Mouse (Mus musculus): ENCODE measurements around the gene Olfr1434. TPM values are rescaled to one million over a fixed set of nuclear protein-coding genes. Genes with fewer than 3 reads are reported as not detected.
"Not testable (repeated sequence)": the region's sequence is repeated elsewhere in the genome, so short reads cannot be mapped to it uniquely, and the experiment has no call there.

Olfr1434 gene
- not detected in 2 replicates for total RNA-seq (2014; rRNA removed)
- not detected in 2 replicates for polyA plus RNA-seq (2015; fragmentation: Nextera tagmentation; extraction: Ambion mirVana)

- H3K36me3 ChIP-seq (ENCODE audit: insufficient read depth, low read length), result no peaks in the 10 kb centered on the region
- WGBS, result 70% methylated on average over 2 of the region's 2 CpGs
- H3K9me3 ChIP-seq (ENCODE audit: low read length), result no peaks in the 10 kb centered on the region
- no peak within 1 kb of the TSS for H3K27ac ChIP-seq
- no peaks in the 10 kb centered on the region for H3K4me1 ChIP-seq (ENCODE audit: insufficient read depth, low read length)
- DNase-seq (ENCODE audit: low spot score) (no peak), ATAC-seq (no peak)
- H3K4me3 ChIP-seq (ENCODE audit: low read length), result no peak within 1 kb of the TSS
- no peak within 1 kb of the TSS for H3K4me2 ChIP-seq (ENCODE audit: low read depth, low read length)
- H3K27me3 ChIP-seq (ENCODE audit: insufficient read depth, low read length), result no peaks in the 10 kb centered on the region
- TF ChIP-seq CTCF (IDR thresholded peaks at IDR 0.05; ENCODE audit: low read depth), result no peak
- no peak within 1 kb of the TSS for H3K9ac ChIP-seq (replicated peaks; ENCODE audit: low read length)
Measured at GRCm38 (mm10) chr19:12279554-12279953, at the start of gene Olfr1434. Gene Olfr1434 (plus strand): TSS chr19:12279854.

- H3K4me2 ChIP-seq (ENCODE audit: low read depth, low read length); H3K27me3 ChIP-seq (ENCODE audit: insufficient read depth, low read length); ATAC-seq; H3K36me3 ChIP-seq (ENCODE audit: insufficient read depth, low read length); H3K4me1 ChIP-seq (ENCODE audit: insufficient read depth, low read length); H3K27ac ChIP-seq; DNase-seq (ENCODE audit: low spot score); H3K9ac ChIP-seq (replicated peaks; ENCODE audit: low read length); H3K9me3 ChIP-seq (ENCODE audit: low read length); H3K4me3 ChIP-seq (ENCODE audit: low read length): not testable (repeated sequence)
Measured at GRCm38 (mm10) chr19:12232496-12232895, 47.2 kb upstream of the Olfr1434 start, which contains the start of gene Olfr1432. Gene Olfr1432 (minus strand): TSS chr19:12232596.

- DNase-seq (ENCODE audit: low spot score), result no peak
- 88% methylated on average over 1 of the region's 1 CpGs for WGBS
- no peak within 1 kb of the TSS for H3K4me3 ChIP-seq (ENCODE audit: low read length)
- H3K9ac ChIP-seq (replicated peaks; ENCODE audit: low read length), result no peak within 1 kb of the TSS
- TF ChIP-seq CTCF (IDR thresholded peaks at IDR 0.05; ENCODE audit: low read depth), result no peak
- no peak within 1 kb of the TSS for H3K4me2 ChIP-seq (ENCODE audit: low read depth, low read length)
- H3K27me3 ChIP-seq (ENCODE audit: insufficient read depth, low read length), result no peaks in the 10 kb centered on the region
- ATAC-seq, result no peak
- no peaks in the 10 kb centered on the region for H3K36me3 ChIP-seq (ENCODE audit: insufficient read depth, low read length)
- H3K27ac ChIP-seq, result no peak within 1 kb of the TSS
- no peaks in the 10 kb centered on the region for H3K4me1 ChIP-seq (ENCODE audit: insufficient read depth, low read length)
- no peaks in the 10 kb centered on the region for H3K9me3 ChIP-seq (ENCODE audit: low read length)
Measured at GRCm38 (mm10) chr19:12241559-12241958, 38.1 kb upstream of the Olfr1434 start, which contains the start of gene Olfr262. Gene Olfr262 (minus strand): TSS chr19:12241659.

GRCm38 (mm10) chr19:12260732-12261131 lies 18.9 kb upstream of the Olfr1434 start, which contains the start of gene Olfr235:
Gene Olfr235 (plus strand): TSS chr19:12261032.
- no peak within 1 kb of the TSS for H3K4me3 ChIP-seq (ENCODE audit: low read length)
- no peaks in the 10 kb centered on the region for H3K36me3 ChIP-seq (ENCODE audit: insufficient read depth, low read length)
- no peaks in the 10 kb centered on the region for H3K27me3 ChIP-seq (ENCODE audit: insufficient read depth, low read length)
- H3K4me1 ChIP-seq (ENCODE audit: insufficient read depth, low read length), result no peaks in the 10 kb centered on the region
- ATAC-seq (no peak), DNase-seq (ENCODE audit: low spot score) (no peak)
- TF ChIP-seq CTCF (IDR thresholded peaks at IDR 0.05; ENCODE audit: low read depth), result no peak
- no peaks in the 10 kb centered on the region for H3K9me3 ChIP-seq (ENCODE audit: low read length)
- H3K4me2 ChIP-seq (ENCODE audit: low read depth, low read length), result no peak within 1 kb of the TSS
- WGBS, result 51% methylated on average over 1 of the region's 1 CpGs
- no peak within 1 kb of the TSS for H3K9ac ChIP-seq (replicated peaks; ENCODE audit: low read length)
- no peak within 1 kb of the TSS for H3K27ac ChIP-seq

- Histone ChIP-seq H3K27ac (no peak overlapping the region), H3K4me1 (ENCODE audit: insufficient read depth, low read length) (no peaks in the 10 kb centered on the region), H3K4me3 (ENCODE audit: low read length) (no peak overlapping the region), H3K27me3 (ENCODE audit: insufficient read depth, low read length) (no peaks in the 10 kb centered on the region), H3K36me3 (ENCODE audit: insufficient read depth, low read length) (no peaks in the 10 kb centered on the region), H3K4me2 (ENCODE audit: low read depth, low read length) (no peak overlapping the region), H3K9me3 (ENCODE audit: low read length) (no peaks in the 10 kb centered on the region), H3K9ac (replicated peaks; ENCODE audit: low read length) (no peak overlapping the region)
- DNase-seq (ENCODE audit: low spot score), result no peak
- TF ChIP-seq CTCF (IDR thresholded peaks at IDR 0.05; ENCODE audit: low read depth), result no peak
- ATAC-seq, result no peak
Measured at GRCm38 (mm10) chr19:12292979-12293378, 13.3 kb downstream of the Olfr1434 start.

GRCm38 (mm10) chr19:12299030-12299429 lies 19.4 kb downstream of the Olfr1434 start, which contains the start of gene Olfr1436:
Gene Olfr1436 (minus strand): TSS chr19:12299130.
- not testable (repeated sequence) for ATAC-seq

GRCm38 (mm10) chr19:12325001-12325400 lies 45.3 kb downstream of the Olfr1434 start, which contains the start of gene Olfr1437:
Gene Olfr1437 (minus strand): TSS chr19:12325101.
- ATAC-seq, result no peak
- DNase-seq (ENCODE audit: low spot score), result no peak
- Histone ChIP-seq H3K4me1 (ENCODE audit: insufficient read depth, low read length) (no peaks in the 10 kb centered on the region), H3K4me3 (ENCODE audit: low read length) (no peak within 1 kb of the TSS), H3K27me3 (ENCODE audit: insufficient read depth, low read length) (no peaks in the 10 kb centered on the region), H3K36me3 (ENCODE audit: insufficient read depth, low read length) (no peaks in the 10 kb centered on the region), H3K4me2 (ENCODE audit: low read depth, low read length) (no peak within 1 kb of the TSS), H3K9ac (replicated peaks; ENCODE audit: low read length) (no peak within 1 kb of the TSS), H3K27ac (no peak within 1 kb of the TSS), H3K9me3 (ENCODE audit: low read length) (no peaks in the 10 kb centered on the region)
- WGBS, result 85% methylated on average over 2 of the region's 2 CpGs
- no peak for TF ChIP-seq CTCF (IDR thresholded peaks at IDR 0.05; ENCODE audit: low read depth)

More at GRCm38 (mm10) chr19:12299030-12299429, 19.4 kb downstream of the Olfr1434 start, which contains the start of gene Olfr1436:
- H3K9ac ChIP-seq (replicated peaks; ENCODE audit: low read length); H3K36me3 ChIP-seq (ENCODE audit: insufficient read depth, low read length); H3K4me3 ChIP-seq (ENCODE audit: low read length); H3K9me3 ChIP-seq (ENCODE audit: low read length); H3K4me1 ChIP-seq (ENCODE audit: insufficient read depth, low read length); H3K27me3 ChIP-seq (ENCODE audit: insufficient read depth, low read length); DNase-seq (ENCODE audit: low spot score); H3K4me2 ChIP-seq (ENCODE audit: low read depth, low read length); H3K27ac ChIP-seq: not testable (repeated sequence)
- WGBS, result 85% methylated on average over 1 of the region's 1 CpGs

Other genes with a start within 250 kb of the Olfr1434 start
- gene Olfr1423, start 238.5 kb upstream of the Olfr1434 start, total RNA-seq (2014; rRNA removed), result not detected in 2 replicates
- gene Olfr1423, start 238.5 kb upstream of the Olfr1434 start, polyA plus RNA-seq (2015; fragmentation: Nextera tagmentation; extraction: Ambion mirVana), result not detected in 2 replicates
- gene Olfr1424, start 217.2 kb upstream of the Olfr1434 start, total RNA-seq (2014; rRNA removed), result not detected in 2 replicates
- gene Olfr1424, start 217.2 kb upstream of the Olfr1434 start, polyA plus RNA-seq (2015; fragmentation: Nextera tagmentation; extraction: Ambion mirVana), result not detected in 2 replicates
- gene Olfr1425, start 202.1 kb upstream of the Olfr1434 start, total RNA-seq (2014; rRNA removed), result not detected in 2 replicates
- gene Olfr1425, start 202.1 kb upstream of the Olfr1434 start, polyA plus RNA-seq (2015; fragmentation: Nextera tagmentation; extraction: Ambion mirVana), result not detected in 2 replicates
- not detected in 2 replicates for gene Olfr1426, start 187.8 kb upstream of the Olfr1434 start, total RNA-seq (2014; rRNA removed)
- not detected in 2 replicates for gene Olfr1426, start 187.8 kb upstream of the Olfr1434 start, polyA plus RNA-seq (2015; fragmentation: Nextera tagmentation; extraction: Ambion mirVana)
- not detected in 2 replicates for gene Olfr1427, start 176.5 kb upstream of the Olfr1434 start, total RNA-seq (2014; rRNA removed)
- gene Olfr1427, start 176.5 kb upstream of the Olfr1434 start, polyA plus RNA-seq (2015; fragmentation: Nextera tagmentation; extraction: Ambion mirVana), result not detected in 2 replicates
- gene Olfr1428, start 164.0 kb upstream of the Olfr1434 start, total RNA-seq (2014; rRNA removed), result not detected in 2 replicates
- not detected in 2 replicates for gene Olfr1428, start 164.0 kb upstream of the Olfr1434 start, polyA plus RNA-seq (2015; fragmentation: Nextera tagmentation; extraction: Ambion mirVana)
- not detected in 2 replicates for gene Olfr76, start 156.7 kb upstream of the Olfr1434 start, total RNA-seq (2014; rRNA removed)
- gene Olfr76, start 156.7 kb upstream of the Olfr1434 start, polyA plus RNA-seq (2015; fragmentation: Nextera tagmentation; extraction: Ambion mirVana), result not detected in 2 replicates
- not detected in 2 replicates for gene Olfr1555-ps1, start 109.7 kb upstream of the Olfr1434 start, total RNA-seq (2014; rRNA removed)
- not detected in 2 replicates for gene Olfr1555-ps1, start 109.7 kb upstream of the Olfr1434 start, polyA plus RNA-seq (2015; fragmentation: Nextera tagmentation; extraction: Ambion mirVana)
- not detected in 2 replicates for gene Olfr1431, start 79.2 kb upstream of the Olfr1434 start, total RNA-seq (2014; rRNA removed)
- not detected in 2 replicates for gene Olfr1431, start 79.2 kb upstream of the Olfr1434 start, polyA plus RNA-seq (2015; fragmentation: Nextera tagmentation; extraction: Ambion mirVana)
- gene Olfr1432, start 47.3 kb upstream of the Olfr1434 start, total RNA-seq (2014; rRNA removed), result not detected in 2 replicates
- not detected in 2 replicates for gene Olfr1432, start 47.3 kb upstream of the Olfr1434 start, polyA plus RNA-seq (2015; fragmentation: Nextera tagmentation; extraction: Ambion mirVana)
- not detected in 2 replicates for gene Olfr262, start 38.2 kb upstream of the Olfr1434 start, total RNA-seq (2014; rRNA removed)
- not detected in 2 replicates for gene Olfr262, start 38.2 kb upstream of the Olfr1434 start, polyA plus RNA-seq (2015; fragmentation: Nextera tagmentation; extraction: Ambion mirVana)
- not detected in 2 replicates for gene Olfr235, start 18.8 kb upstream of the Olfr1434 start, total RNA-seq (2014; rRNA removed)
- not detected in 2 replicates for gene Olfr235, start 18.8 kb upstream of the Olfr1434 start, polyA plus RNA-seq (2015; fragmentation: Nextera tagmentation; extraction: Ambion mirVana)
- gene Olfr1436, start 19.3 kb downstream of the Olfr1434 start, total RNA-seq (2014; rRNA removed), result not detected in 2 replicates
- not detected in 2 replicates for gene Olfr1436, start 19.3 kb downstream of the Olfr1434 start, polyA plus RNA-seq (2015; fragmentation: Nextera tagmentation; extraction: Ambion mirVana)
- not detected in 2 replicates for gene Olfr1437, start 45.2 kb downstream of the Olfr1434 start, total RNA-seq (2014; rRNA removed)
- not detected in 2 replicates for gene Olfr1437, start 45.2 kb downstream of the Olfr1434 start, polyA plus RNA-seq (2015; fragmentation: Nextera tagmentation; extraction: Ambion mirVana)
- gene Olfr1438-ps1, start 56.1 kb downstream of the Olfr1434 start, total RNA-seq (2014; rRNA removed), result not detected in 2 replicates
- not detected in 2 replicates for gene Olfr1438-ps1, start 56.1 kb downstream of the Olfr1434 start, polyA plus RNA-seq (2015; fragmentation: Nextera tagmentation; extraction: Ambion mirVana)
- gene Olfr1440, start 107.4 kb downstream of the Olfr1434 start, total RNA-seq (2014; rRNA removed), result not detected in 2 replicates
- not detected in 2 replicates for gene Olfr1440, start 107.4 kb downstream of the Olfr1434 start, polyA plus RNA-seq (2015; fragmentation: Nextera tagmentation; extraction: Ambion mirVana)
- gene Olfr1441, start 137.6 kb downstream of the Olfr1434 start, total RNA-seq (2014; rRNA removed), result not detected in 2 replicates
- gene Olfr1441, start 137.6 kb downstream of the Olfr1434 start, polyA plus RNA-seq (2015; fragmentation: Nextera tagmentation; extraction: Ambion mirVana), result not detected in 2 replicates
- gene Pfpl, start 148.1 kb downstream of the Olfr1434 start, total RNA-seq (2014; rRNA removed), result not detected in 2 replicates
- not detected in 2 replicates for gene Pfpl, start 148.1 kb downstream of the Olfr1434 start, polyA plus RNA-seq (2015; fragmentation: Nextera tagmentation; extraction: Ambion mirVana)
- gene Mpeg1, start 180.9 kb downstream of the Olfr1434 start, total RNA-seq (2014; rRNA removed), result 2.5 and 3.1 TPM in 2 replicates
- gene Mpeg1, start 180.9 kb downstream of the Olfr1434 start, polyA plus RNA-seq (2015; fragmentation: Nextera tagmentation; extraction: Ambion mirVana), result 1.0 and 1.2 TPM in 2 replicates
- gene Dtx4, start 221.6 kb downstream of the Olfr1434 start, total RNA-seq (2014; rRNA removed), result 54.7 and 55.6 TPM in 2 replicates
- gene Dtx4, start 221.6 kb downstream of the Olfr1434 start, polyA plus RNA-seq (2015; fragmentation: Nextera tagmentation; extraction: Ambion mirVana), result 23.3 and 24.6 TPM in 2 replicates

Measured in hindbrain, postnatal 0 days (tissue).